8 mouse cellular contexts compared by ENCODE assay signal in genomic region chr5:24587200-24587577, GRCm38 (mm10). TPM values are rescaled to one million over a fixed set of nuclear protein-coding genes. Genes with fewer than 3 reads are reported as not detected.
DNase-seq lines count a peak whose midpoint lies in the region; ATAC-seq and TF ChIP-seq lines count a peak whose summit lies in the region.

No protein-coding gene starts in this region.

- TF ChIP-seq EP300 in ES-Bruce4 (IDR thresholded peaks at IDR 0.05; ENCODE audit: insufficient read depth, low read depth, low read length): no peak

- H3K27ac ChIP-seq in kidney, embryonic 15.5 days: 0 out of 2 replicates have a peak overlapping the region, but pooled peaks have one; percentile 61
- H3K27ac ChIP-seq in ES-Bruce4 (ENCODE audit: insufficient read depth, low read length): no peak overlapping the region
- peak overlapping the region; percentile 73 for H3K27ac ChIP-seq in embryonic facial prominence, embryonic 13.5 days
- H3K27ac ChIP-seq in intestine, embryonic 15.5 days: peak overlapping the region; percentile 58; the same call in 1 of the 2 replicates
- no peak overlapping the region for H3K27ac ChIP-seq in neural tube, embryonic 12.5 days

- peak overlapping the region; percentile 73 for H3K9ac ChIP-seq in kidney, embryonic 15.5 days
- peak overlapping the region; percentile 45 for H3K9ac ChIP-seq in ES-Bruce4 (ENCODE audit: low read depth, poor library complexity, severe bottlenecking)
- peak overlapping the region; percentile 87 for H3K9ac ChIP-seq in embryonic facial prominence, embryonic 13.5 days
- peak overlapping the region; percentile 75 for H3K9ac ChIP-seq in intestine, embryonic 15.5 days
- H3K9ac ChIP-seq in neural tube, embryonic 12.5 days: peak overlapping the region; percentile 87

- H3K4me3 ChIP-seq in kidney, embryonic 15.5 days (replicated peaks): peak overlapping the region; percentile 76
- peak overlapping the region; percentile 70 for H3K4me3 ChIP-seq in ES-Bruce4 (ENCODE audit: low read depth, low read length)
- H3K4me3 ChIP-seq in embryonic facial prominence, embryonic 13.5 days: peak overlapping the region; percentile 87
- peak overlapping the region; percentile 84 for H3K4me3 ChIP-seq in intestine, embryonic 15.5 days (replicated peaks)
- peak overlapping the region; percentile 83 for H3K4me3 ChIP-seq in neural tube, embryonic 12.5 days

- H3K36me3 ChIP-seq in kidney, embryonic 15.5 days: peaks cover 37% of the 10 kb centered on the region
- no peaks in the 10 kb centered on the region for H3K36me3 ChIP-seq in ES-Bruce4 (ENCODE audit: control insufficient read depth, insufficient read depth, low read length, poor library complexity, severe bottlenecking)
- peaks cover 32% of the 10 kb centered on the region for H3K36me3 ChIP-seq in embryonic facial prominence, embryonic 13.5 days
- H3K36me3 ChIP-seq in intestine, embryonic 15.5 days: peaks cover 16% of the 10 kb centered on the region
- peaks cover 29% of the 10 kb centered on the region for H3K36me3 ChIP-seq in neural tube, embryonic 12.5 days

- no peak for TF ChIP-seq POLR2A in ES-Bruce4 (IDR thresholded peaks at IDR 0.05; ENCODE audit: insufficient read depth, low read length)

- DNase-seq in kidney, adult 8-10 months: no peak
- DNase-seq in spleen, postnatal 36 days (ENCODE audit: low spot score in 2 of 2): no peak
- DNase-seq in thymus, postnatal 0 days (ENCODE audit: low spot score): no peak

- ATAC-seq in kidney, embryonic 15.5 days (replicated peaks; ENCODE audit: low FRiP score): peak; percentile 37; the same call in 1 of the 2 replicates
- no peak for ATAC-seq in embryonic facial prominence, embryonic 13.5 days (ENCODE audit: insufficient number of reproducible peaks, insufficient read depth, low FRiP score, low TSS enrichment, low read depth)
- ATAC-seq in intestine, embryonic 15.5 days: peak; percentile 10; the same call in 1 of the 2 replicates
- peak; percentile 42; the same call in 1 of the 2 replicates for ATAC-seq in neural tube, embryonic 12.5 days (ENCODE audit: low FRiP score, low read depth)

- H3K27me3 ChIP-seq in kidney, embryonic 15.5 days: no peaks in the 10 kb centered on the region
- H3K27me3 ChIP-seq in ES-Bruce4 (ENCODE audit: control insufficient read depth, insufficient read depth, low read length, poor library complexity, severe bottlenecking): no peaks in the 10 kb centered on the region
- H3K27me3 ChIP-seq in embryonic facial prominence, embryonic 13.5 days: peaks cover 7% of the 10 kb centered on the region; the same call in 1 of the 2 replicates
- H3K27me3 ChIP-seq in intestine, embryonic 15.5 days (replicated peaks): 0 out of 2 replicates have a peak, but pooled peaks cover 3% of the 10 kb centered on the region
- no peaks in the 10 kb centered on the region; the same call in 1 of the 2 replicates for H3K27me3 ChIP-seq in neural tube, embryonic 12.5 days (replicated peaks)

- no peaks in the 10 kb centered on the region for H3K9me3 ChIP-seq in kidney, embryonic 15.5 days (replicated peaks)
- no peaks in the 10 kb centered on the region for H3K9me3 ChIP-seq in ES-Bruce4 (replicated peaks; ENCODE audit: control insufficient read depth, insufficient read depth, low read length, poor library complexity, severe bottlenecking)
- no peaks in the 10 kb centered on the region for H3K9me3 ChIP-seq in embryonic facial prominence, embryonic 13.5 days
- H3K9me3 ChIP-seq in intestine, embryonic 15.5 days: no peaks in the 10 kb centered on the region
- no peaks in the 10 kb centered on the region for H3K9me3 ChIP-seq in neural tube, embryonic 12.5 days

- 21% methylated on average over 4 of the region's 4 CpGs for WGBS in kidney, embryonic 15.5 days
- WGBS in embryonic facial prominence, embryonic 13.5 days: 24% methylated on average over 4 of the region's 4 CpGs
- WGBS in intestine, embryonic 15.5 days: 19% methylated on average over 4 of the region's 4 CpGs
- WGBS in neural tube, embryonic 12.5 days: 41% methylated on average over 4 of the region's 4 CpGs

- peak overlapping the region; percentile 72 for H3K4me2 ChIP-seq in kidney, embryonic 15.5 days
- H3K4me2 ChIP-seq in embryonic facial prominence, embryonic 13.5 days: peak overlapping the region; percentile 92
- H3K4me2 ChIP-seq in intestine, embryonic 15.5 days (replicated peaks): peak overlapping the region; percentile 80
- peak overlapping the region; percentile 89 for H3K4me2 ChIP-seq in neural tube, embryonic 12.5 days (replicated peaks)

- no peak for TF ChIP-seq CTCF in ES-Bruce4 (IDR thresholded peaks at IDR 0.05; ENCODE audit: low read depth, low read length)

- peaks cover 38% of the 10 kb centered on the region for H3K4me1 ChIP-seq in kidney, embryonic 15.5 days
- H3K4me1 ChIP-seq in ES-Bruce4 (ENCODE audit: control insufficient read depth, insufficient read depth, low read length): no peaks in the 10 kb centered on the region
- peaks cover 36% of the 10 kb centered on the region for H3K4me1 ChIP-seq in embryonic facial prominence, embryonic 13.5 days
- H3K4me1 ChIP-seq in intestine, embryonic 15.5 days (replicated peaks): peaks cover 23% of the 10 kb centered on the region
- peaks cover 29% of the 10 kb centered on the region for H3K4me1 ChIP-seq in neural tube, embryonic 12.5 days

RNA-seq across cellular contexts. Expression of gene Chpf2, which starts 0.6 kb away (rescaled TPM):
- polyA plus RNA-seq in kidney, embryonic 15.5 days (2015; fragmentation: Nextera tagmentation; extraction: Ambion mirVana): 23.2 and 24.7 TPM in 2 replicates
- 5.7 and 8.3 TPM in 2 replicates for polyA plus RNA-seq in ES-Bruce4 (2011; ENCODE audit: insufficient read depth, insufficient read length, low read depth, missing spikeins)
- polyA plus RNA-seq in embryonic facial prominence, embryonic 13.5 days (2015; fragmentation: Nextera tagmentation; extraction: Ambion mirVana): 24.2 and 26.4 TPM in 2 replicates
- polyA plus RNA-seq in intestine, embryonic 15.5 days (2015; fragmentation: Nextera tagmentation; extraction: Ambion mirVana): 14.7 and 16.0 TPM in 2 replicates
- polyA plus RNA-seq in neural tube, embryonic 12.5 days (2016; fragmentation: Nextera tagmentation; extraction: Ambion mirVana): 19.8 and 21.6 TPM in 2 replicates
- polyA plus RNA-seq in thymus, postnatal 0 days (2015; fragmentation: Nextera tagmentation; extraction: Ambion mirVana): 16.8 and 18.5 TPM in 2 replicates

RNA-seq across cellular contexts. Expression of gene Abcf2, which starts 9.9 kb away (rescaled TPM):
- polyA plus RNA-seq in kidney, embryonic 15.5 days (2015; fragmentation: Nextera tagmentation; extraction: Ambion mirVana): 118 TPM in 2 replicates
- polyA plus RNA-seq in ES-Bruce4 (2011; ENCODE audit: insufficient read depth, insufficient read length, low read depth, missing spikeins): 113 and 120 TPM in 2 replicates
- polyA plus RNA-seq in embryonic facial prominence, embryonic 13.5 days (2015; fragmentation: Nextera tagmentation; extraction: Ambion mirVana): 112 and 115 TPM in 2 replicates
- 86.0 and 87.1 TPM in 2 replicates for polyA plus RNA-seq in intestine, embryonic 15.5 days (2015; fragmentation: Nextera tagmentation; extraction: Ambion mirVana)
- 114 and 123 TPM in 2 replicates for polyA plus RNA-seq in neural tube, embryonic 12.5 days (2016; fragmentation: Nextera tagmentation; extraction: Ambion mirVana)
- 119 and 121 TPM in 2 replicates for polyA plus RNA-seq in thymus, postnatal 0 days (2015; fragmentation: Nextera tagmentation; extraction: Ambion mirVana)

RNA-seq across cellular contexts. Expression of gene 4931409K22Rik, which starts 30.6 kb away (rescaled TPM):
- polyA plus RNA-seq in kidney, embryonic 15.5 days (2015; fragmentation: Nextera tagmentation; extraction: Ambion mirVana): 0.23 TPM in 2 replicates
- polyA plus RNA-seq in ES-Bruce4 (2011; ENCODE audit: insufficient read depth, insufficient read length, low read depth, missing spikeins): not detected in 2 replicates
- polyA plus RNA-seq in embryonic facial prominence, embryonic 13.5 days (2015; fragmentation: Nextera tagmentation; extraction: Ambion mirVana): 0.11 TPM in 1 of 2 replicates, not detected in the other
- 0.05 and 0.08 TPM in 2 replicates for polyA plus RNA-seq in intestine, embryonic 15.5 days (2015; fragmentation: Nextera tagmentation; extraction: Ambion mirVana)
- 0.15 and 0.20 TPM in 2 replicates for polyA plus RNA-seq in neural tube, embryonic 12.5 days (2016; fragmentation: Nextera tagmentation; extraction: Ambion mirVana)
- polyA plus RNA-seq in thymus, postnatal 0 days (2015; fragmentation: Nextera tagmentation; extraction: Ambion mirVana): not detected in 2 replicates

RNA-seq across cellular contexts. Expression of gene Smarcd3, which starts 37.0 kb away (rescaled TPM):
- 26.5 and 33.4 TPM in 2 replicates for polyA plus RNA-seq in kidney, embryonic 15.5 days (2015; fragmentation: Nextera tagmentation; extraction: Ambion mirVana)
- 1.5 and 1.9 TPM in 2 replicates for polyA plus RNA-seq in ES-Bruce4 (2011; ENCODE audit: insufficient read depth, insufficient read length, low read depth, missing spikeins)
- 37.4 and 43.5 TPM in 2 replicates for polyA plus RNA-seq in embryonic facial prominence, embryonic 13.5 days (2015; fragmentation: Nextera tagmentation; extraction: Ambion mirVana)
- polyA plus RNA-seq in intestine, embryonic 15.5 days (2015; fragmentation: Nextera tagmentation; extraction: Ambion mirVana): 15.5 and 18.4 TPM in 2 replicates
- 82.2 and 90.6 TPM in 2 replicates for polyA plus RNA-seq in neural tube, embryonic 12.5 days (2016; fragmentation: Nextera tagmentation; extraction: Ambion mirVana)
- 2.0 and 2.5 TPM in 2 replicates for polyA plus RNA-seq in thymus, postnatal 0 days (2015; fragmentation: Nextera tagmentation; extraction: Ambion mirVana)

RNA-seq across cellular contexts. Expression of gene Asb10, which starts 46.4 kb away (rescaled TPM):
- polyA plus RNA-seq in kidney, embryonic 15.5 days (2015; fragmentation: Nextera tagmentation; extraction: Ambion mirVana): 0.61 and 0.67 TPM in 2 replicates
- not detected in 2 replicates for polyA plus RNA-seq in ES-Bruce4 (2011; ENCODE audit: insufficient read depth, insufficient read length, low read depth, missing spikeins)
- polyA plus RNA-seq in embryonic facial prominence, embryonic 13.5 days (2015; fragmentation: Nextera tagmentation; extraction: Ambion mirVana): 0.56 and 0.63 TPM in 2 replicates
- 0.33 and 0.40 TPM in 2 replicates for polyA plus RNA-seq in intestine, embryonic 15.5 days (2015; fragmentation: Nextera tagmentation; extraction: Ambion mirVana)
- polyA plus RNA-seq in neural tube, embryonic 12.5 days (2016; fragmentation: Nextera tagmentation; extraction: Ambion mirVana): 0.37 and 0.82 TPM in 2 replicates
- polyA plus RNA-seq in thymus, postnatal 0 days (2015; fragmentation: Nextera tagmentation; extraction: Ambion mirVana): 0.88 and 0.94 TPM in 2 replicates

Comparison
In these comparisons a context has a peak if more than half of its experiments do, and no peak if none do; other contexts are left out.
1. H3K27ac ChIP-seq: peak in kidney, embryonic 15.5 days (single experiment), embryonic facial prominence, embryonic 13.5 days (single experiment) and intestine, embryonic 15.5 days (single experiment); none in ES-Bruce4 (single experiment) and neural tube, embryonic 12.5 days (single experiment).
2. Peak in every context shown above with its lines, with median percentiles within 50 percentile points of each other: H3K4me2 ChIP-seq, H3K4me3 ChIP-seq and H3K9ac ChIP-seq.